Mouse (Mus musculus): ENCODE measurements around the gene Klk9.

GRCm38 (mm10) chr7:43774364-43774763 is 17.3 kb upstream of the Klk9 start, which contains the start of gene Klk11:
- no peak for TF ChIP-seq USF1 (IDR thresholded peaks at IDR 0.05; ENCODE audit: low read depth)
- TF ChIP-seq POLR2A (IDR thresholded peaks at IDR 0.05; ENCODE audit: insufficient read length, low read depth) = no peak
- no peak for TF ChIP-seq TCF12 (IDR thresholded peaks at IDR 0.05; ENCODE audit: insufficient read depth, poor library complexity, severe bottlenecking)
- TF ChIP-seq POLR2AphosphoS2 (IDR thresholded peaks at IDR 0.05; ENCODE audit: insufficient read length, low read depth) = no peak
- no peak for TF ChIP-seq E2F4 (IDR thresholded peaks at IDR 0.05; ENCODE audit: insufficient read depth)
- TF ChIP-seq MAX (IDR thresholded peaks at IDR 0.05; ENCODE audit: low read depth) = no peak
- no peak for TF ChIP-seq MYOD1 (IDR thresholded peaks at IDR 0.05; ENCODE audit: control insufficient read depth in 1 of 3, insufficient read length in 2 of 3, low read depth in 2 of 3)
- no peak for TF ChIP-seq SRF (IDR thresholded peaks at IDR 0.05; ENCODE audit: control insufficient read depth, insufficient read length, low read depth)
- no peak for TF ChIP-seq TCF3 (IDR thresholded peaks at IDR 0.05; ENCODE audit: insufficient read length, low read depth)
- no peak for TF ChIP-seq MYOG (IDR thresholded peaks at IDR 0.05; ENCODE audit: control insufficient read depth in 1 of 3, insufficient read depth in 1 of 3, insufficient read length in 2 of 3, low read depth in 2 of 3)
- TF ChIP-seq REST (IDR thresholded peaks at IDR 0.05; ENCODE audit: insufficient read depth, insufficient read length) = no peak

Data from myocyte (in vitro differentiated cells).